Mouse (Mus musculus) heart, adult 2 months (tissue): ENCODE measurements around the gene Ank3. TPM values are rescaled to one million over a fixed set of nuclear protein-coding genes. Genes with fewer than 3 reads are reported as not detected.

ENCODE experiments used
- DNase-seq, 2 experiments: peaks; one replicate each; pipeline ENCODE4 v3.0.0; 2021
- H3K27ac ChIP-seq: fragments of 200-600 bp; 2 replicates; pipeline ENCODE4 v1.8.1; 2022
- H3K27me3 ChIP-seq: fragments of 200-500 bp; 2 replicates; pipeline ENCODE4 v1.6.1; 2012; ENCODE audit warnings: mild to moderate bottlenecking, low read length, inconsistent platforms, mixed read lengths; ENCODE audit not compliant: control insufficient read depth, insufficient read depth
- H3K36me3 ChIP-seq: fragments of 200-500 bp; 2 replicates; pipeline ENCODE4 v1.6.1; 2012; ENCODE audit warnings: low read length, inconsistent platforms; ENCODE audit not compliant: control insufficient read depth, insufficient read depth
- H3K4me1 ChIP-seq: fragments of 200-500 bp; 2 replicates; pipeline ENCODE4 v1.6.1; 2011; ENCODE audit warnings: low read length; ENCODE audit not compliant: control insufficient read depth, insufficient read depth
- H3K4me3 ChIP-seq: fragments of 200-600 bp; 2 replicates; pipeline ENCODE4 v1.8.1; 2022
- H3K79me2 ChIP-seq: fragments of 200-500 bp; replicated peaks from 2 replicates; pipeline ENCODE4 v1.6.1; 2012; ENCODE audit warnings: mild to moderate bottlenecking, inconsistent platforms, low read length, moderate library complexity, mixed read lengths; ENCODE audit not compliant: control insufficient read depth, insufficient read depth
- H3K9ac ChIP-seq: fragments of 200-500 bp; 2 replicates; pipeline ENCODE4 v1.6.1; 2012; ENCODE audit warnings: low read depth, mild to moderate bottlenecking, control low read depth, inconsistent platforms, low read length, mixed read lengths
- CTCF ChIP-seq: fragments of 200-600 bp; IDR thresholded peaks from 2 replicates; pipeline ENCODE4 v1.8.1; 2022; ENCODE audit warnings: antibody characterized with exemption, mild to moderate bottlenecking, moderate library complexity
- EP300 ChIP-seq: fragments of 200-500 bp; IDR thresholded peaks from 2 replicates; pipeline ENCODE4 v1.6.1; 2011; ENCODE audit warnings: low read depth, low read length, control low read depth; ENCODE audit not compliant: insufficient read depth
- POLR2A ChIP-seq: fragments of 200-500 bp; IDR thresholded peaks from 2 replicates; pipeline ENCODE4 v1.6.1; 2011; ENCODE audit warnings: mild to moderate bottlenecking, low read depth, low read length, control low read depth; ENCODE audit not compliant: insufficient read depth
- WGBS: fragments of 180-500 bp; shearing (Covaris S2); methylation state at CpG from one replicate; pipeline ENCODE4 v1.1.7; 2018; 5-methylcytosine and 5-hydroxymethylcytosine counted together
- intact Hi-C: fragments of 180-260 bp; cut with DNase I; formaldehyde crosslinking; loops from one replicate; pipeline ENCODE4 v1.15.1; 2025
- polyA plus RNA-seq: library from polyadenylated mRNA; depleted of rRNA; stranded (reverse); fragments of >200 nt; gene quantifications from 2 replicates; pipeline ENCODE4 v1.2.3, GENCODE M21; 2012
- total RNA-seq, 2 experiments: library from RNA; stranded (reverse); gene quantifications; 2 replicates each; pipeline ENCODE4 v1.2.3; 2021

Ank3 gene
- total and polyA plus RNA-seq, 3 experiments, result 16.8 to 80.3 (median 64.6) TPM

- H3K9ac ChIP-seq, result no peak overlapping the region
- intact Hi-C loops, result no loop called here
- 97% methylated on average over 15 of the region's 15 CpGs for WGBS
- no peaks in the 10 kb centered on the region for H3K79me2 ChIP-seq
- no peak for DNase-seq
- H3K4me1 ChIP-seq, result no peaks in the 10 kb centered on the region
- H3K4me3 ChIP-seq, result no peak overlapping the region
- no peaks in the 10 kb centered on the region for H3K27me3 ChIP-seq
- H3K27ac ChIP-seq, result no peak overlapping the region
- no peaks in the 10 kb centered on the region for H3K36me3 ChIP-seq
- no peak for TF ChIP-seq CTCF
- no peak for TF ChIP-seq EP300
- no peak for TF ChIP-seq POLR2A
Measured at GRCm38 (mm10) chr10:70004831-70005230, 606.3 kb downstream of the Ank3 start.

- Histone ChIP-seq H3K9ac (no peak overlapping the region), H3K4me3 (no peak overlapping the region), H3K4me1 (no peaks in the 10 kb centered on the region), H3K36me3 (no peaks in the 10 kb centered on the region), H3K27me3 (no peaks in the 10 kb centered on the region), H3K27ac (no peak overlapping the region), H3K79me2 (no peaks in the 10 kb centered on the region)
- intact Hi-C loops, result no loop called here
- WGBS, result 74% methylated on average over 9 of the region's 9 CpGs
- TF ChIP-seq POLR2A (no peak), EP300 (no peak), CTCF (no peak)
- DNase-seq, result no peak
Measured at GRCm38 (mm10) chr10:70006380-70006779, 607.8 kb downstream of the Ank3 start.

GRCm38 (mm10) chr10:70011738-70012137 lies 613.2 kb downstream of the Ank3 start:
- no peak for TF ChIP-seq POLR2A
- TF ChIP-seq EP300, result no peak
- TF ChIP-seq CTCF, result no peak
- Histone ChIP-seq H3K79me2 (no peaks in the 10 kb centered on the region), H3K4me1 (no peaks in the 10 kb centered on the region), H3K27me3 (no peaks in the 10 kb centered on the region), H3K9ac (no peak overlapping the region), H3K36me3 (no peaks in the 10 kb centered on the region), H3K4me3 (no peak overlapping the region), H3K27ac (no peak overlapping the region)
- no peak for DNase-seq
- WGBS, result 72% methylated on average over 5 of the region's 5 CpGs
- intact Hi-C loops, result no loop called here

GRCm38 (mm10) chr10:70013931-70014330 lies 615.4 kb downstream of the Ank3 start:
- TF ChIP-seq EP300 (no peak), CTCF (no peak; the same call in 1 of the 2 replicates), POLR2A (no peak)
- 80% methylated on average over 13 of the region's 13 CpGs for WGBS
- no peak overlapping the region for H3K4me3 ChIP-seq
- no peaks in the 10 kb centered on the region for H3K79me2 ChIP-seq
- no peaks in the 10 kb centered on the region for H3K4me1 ChIP-seq
- no peaks in the 10 kb centered on the region for H3K27me3 ChIP-seq
- H3K27ac ChIP-seq, result no peak overlapping the region
- H3K9ac ChIP-seq, result no peak overlapping the region
- DNase-seq, result no peak
- no peaks in the 10 kb centered on the region for H3K36me3 ChIP-seq
- intact Hi-C loops, result no loop called here

- Histone ChIP-seq H3K79me2 (no peaks in the 10 kb centered on the region), H3K27ac (no peak overlapping the region), H3K27me3 (no peaks in the 10 kb centered on the region), H3K4me1 (no peaks in the 10 kb centered on the region), H3K36me3 (no peaks in the 10 kb centered on the region), H3K4me3 (no peak overlapping the region), H3K9ac (no peak overlapping the region)
- 85% methylated on average over 9 of the region's 9 CpGs for WGBS
- TF ChIP-seq CTCF (no peak), POLR2A (no peak), EP300 (no peak)
- no peak for DNase-seq
- intact Hi-C loops, result no loop called here
Measured at GRCm38 (mm10) chr10:70015201-70015600, 616.6 kb downstream of the Ank3 start.

GRCm38 (mm10) chr10:70018691-70019090 lies 620.1 kb downstream of the Ank3 start:
- intact Hi-C loops, result no loop called here
- Histone ChIP-seq H3K27ac (no peak overlapping the region), H3K9ac (no peak overlapping the region), H3K4me3 (no peak overlapping the region), H3K79me2 (no peaks in the 10 kb centered on the region), H3K4me1 (no peaks in the 10 kb centered on the region), H3K36me3 (no peaks in the 10 kb centered on the region), H3K27me3 (no peaks in the 10 kb centered on the region)
- TF ChIP-seq EP300 (no peak), POLR2A (no peak), CTCF (no peak)
- DNase-seq, result no peak
- 57% methylated on average over 2 of the region's 2 CpGs for WGBS
